Mouse (Mus musculus) spleen, postnatal 10 days (tissue): Measurements from ENCODE around the gene 4933411K16Rik.
"Not testable (repeated sequence)": the region's sequence is repeated elsewhere in the genome, so short reads cannot be mapped to it uniquely, and the experiment has no call there.

Experiments
- DNase-seq, 2 experiments: peaks; one replicate each; pipeline ENCODE4 v3.0.0; 2021 to 2022; ENCODE audit warnings: low spot score in 2 of 2

The 4933411K16Rik gene

DNA sequence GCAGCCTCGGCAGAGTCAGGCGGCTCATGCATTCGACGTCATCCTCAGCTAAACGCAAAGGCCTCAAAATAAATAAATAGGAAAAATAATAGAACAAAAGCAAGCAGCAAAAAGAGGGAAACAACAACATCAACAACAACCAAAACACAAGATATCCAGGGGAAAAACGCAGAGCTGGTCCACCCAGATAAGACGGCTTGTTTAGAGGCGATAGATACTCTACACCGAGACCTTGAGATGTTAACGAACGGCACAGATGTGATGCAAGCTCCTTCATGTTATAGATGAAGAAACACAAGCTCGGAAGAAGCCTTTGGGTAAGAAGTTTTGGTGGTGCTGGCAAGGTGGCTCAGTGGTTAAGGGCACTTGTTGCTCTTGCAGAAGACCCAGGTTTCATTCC lies 27.0 kb downstream of the 4933411K16Rik start:
- DNase-seq, result no peak

DNA sequence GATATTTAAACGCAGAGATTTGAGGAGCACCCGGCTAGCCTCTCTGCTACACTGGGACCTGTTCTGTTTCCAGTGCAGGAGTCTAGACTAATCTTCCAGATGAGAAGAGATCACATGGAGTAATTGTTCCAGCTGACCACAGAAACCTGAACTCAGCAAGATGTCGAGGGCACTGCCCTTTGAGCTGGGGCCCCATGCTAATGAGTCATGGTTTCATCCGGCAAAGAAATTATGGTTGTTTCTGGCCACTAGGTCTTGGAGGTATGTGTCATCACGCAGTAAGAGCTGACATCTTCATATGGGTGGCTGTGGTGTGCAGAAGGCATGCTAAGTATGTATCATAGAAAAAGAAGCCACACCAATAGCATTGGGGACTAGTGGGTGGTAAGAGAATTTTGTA lies 27.9 kb downstream of the 4933411K16Rik start:
- DNase-seq, result no peak

GRCm38 (mm10) chr19:42080469-42080868 lies 28.4 kb downstream of the 4933411K16Rik start:
- no peak for DNase-seq

- DNase-seq, result not testable (repeated sequence)
Measured at GRCm38 (mm10) chr19:42081613-42082012, 29.6 kb downstream of the 4933411K16Rik start.

- no peak for DNase-seq
Measured at GRCm38 (mm10) chr19:42085690-42086089, 33.6 kb downstream of the 4933411K16Rik start.

DNA sequence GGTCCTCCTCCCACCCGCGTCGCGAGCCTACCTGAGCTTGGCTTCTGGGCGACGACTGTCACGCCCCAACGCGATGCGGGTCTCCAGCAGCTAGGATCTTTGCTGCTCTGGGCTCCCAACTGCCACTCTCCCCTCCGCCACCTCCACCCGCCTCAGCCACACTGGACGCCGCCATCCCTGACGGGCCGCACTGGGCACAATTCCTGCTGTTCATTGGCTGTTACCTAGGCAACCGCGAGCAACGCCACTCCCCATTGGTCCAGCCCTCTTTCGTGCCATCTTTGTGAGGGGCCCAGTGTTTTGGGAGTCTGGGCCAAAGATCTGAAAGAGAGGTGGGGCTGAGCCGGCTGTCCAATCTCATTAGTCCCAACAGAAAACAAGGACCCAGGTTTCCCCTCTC lies 34.1 kb downstream of the 4933411K16Rik start, which contains the start of gene Morn4:
Gene Morn4 (minus strand): TSS at position 192 of the 400 bp plus-strand sequence.
- peak in 1 of 2 experiments; percentile 67 for DNase-seq

DNA sequence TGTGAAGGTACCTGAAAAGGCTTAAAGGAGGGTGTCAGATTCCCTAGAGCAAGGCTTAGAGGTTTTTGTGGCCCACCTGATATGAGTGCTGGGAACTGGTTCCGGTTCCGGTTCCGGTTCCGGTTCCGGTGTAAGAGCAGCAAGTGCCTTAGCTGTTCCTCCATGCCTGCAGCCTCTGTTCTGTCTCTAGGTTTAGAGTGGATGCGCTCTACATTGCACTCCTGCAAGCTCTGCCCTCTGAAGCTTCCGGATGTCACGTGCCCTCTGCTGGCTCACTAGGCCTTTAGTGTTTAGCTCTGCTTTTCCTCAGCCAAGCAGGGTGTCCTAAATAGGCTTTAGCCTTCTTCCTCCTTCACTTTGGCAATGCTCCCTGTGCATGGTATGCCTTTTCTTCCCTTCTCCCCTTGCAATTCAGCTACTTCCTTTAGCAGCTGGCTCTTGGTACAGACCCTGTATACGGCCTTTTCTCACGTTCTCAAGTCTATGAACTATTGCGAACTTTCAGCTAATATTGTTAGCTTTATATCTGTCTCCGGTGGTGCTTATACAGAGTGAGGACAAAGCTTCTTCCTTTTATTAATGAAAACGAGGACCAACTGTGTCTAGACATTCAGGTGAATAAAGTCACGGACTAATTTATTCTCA lies 37.2 kb downstream of the 4933411K16Rik start:
- peak; percentile 44 to 74 for DNase-seq

DNA sequence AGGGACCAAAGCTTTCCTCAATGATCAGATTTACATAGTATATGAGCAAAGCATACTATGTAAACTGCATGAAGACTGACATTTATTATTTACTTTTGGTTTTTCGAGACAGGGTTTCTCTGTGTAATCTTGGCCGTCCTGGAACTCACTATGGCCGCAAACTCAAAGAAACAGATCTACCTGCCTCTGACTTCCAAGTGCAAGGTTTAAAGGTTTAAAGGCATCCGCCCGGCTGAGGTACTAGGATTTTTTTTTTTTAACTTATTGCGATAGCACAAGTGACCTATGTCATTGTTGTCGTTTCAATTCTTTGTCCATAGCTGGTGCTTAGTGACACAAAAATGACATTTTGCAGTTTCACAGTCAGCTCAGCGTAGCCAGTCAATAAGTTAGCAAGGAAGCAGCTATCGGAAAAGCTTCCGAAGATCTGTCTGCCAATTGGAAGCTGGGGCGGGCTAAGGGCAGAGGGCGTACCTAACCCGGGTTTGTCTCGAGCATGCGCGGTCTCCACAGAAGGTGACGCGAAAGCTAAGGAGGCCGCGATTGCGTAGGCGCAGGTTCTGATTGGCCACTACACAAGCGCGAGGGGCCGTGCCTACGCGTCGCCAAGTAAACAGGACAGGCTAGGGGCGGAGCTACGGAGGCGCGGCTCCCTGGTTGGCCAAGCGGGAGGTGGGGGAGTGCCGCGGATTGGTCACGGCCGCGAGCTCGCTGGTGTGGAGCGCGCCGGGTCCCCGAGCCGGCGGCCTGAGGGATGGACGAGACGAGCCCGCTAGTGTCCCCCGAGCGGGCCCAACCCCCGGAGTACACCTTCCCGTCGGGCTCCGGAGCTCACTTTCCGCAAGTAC lies 37.9 kb downstream of the 4933411K16Rik start, which contains the start of gene Pi4k2a:
Gene Pi4k2a (plus strand): TSS at position 723 of the 848 bp plus-strand sequence.
- DNase-seq, result peak; percentile 93 to 99

GRCm38 (mm10) chr19:42090637-42091141 lies 38.6 kb downstream of the 4933411K16Rik start:
- DNase-seq, result no peak

- DNase-seq, result no peak
Measured at GRCm38 (mm10) chr19:42099406-42099805, 47.4 kb downstream of the 4933411K16Rik start.
